Mouse (Mus musculus): ENCODE data around the gene Myo16.
A peak's percentile ranks its signal among the peaks of the same experiment; 100 is the strongest.

Gene Myo16

GRCm38 (mm10) chr8:10175976-10176375 is 22.3 kb downstream of the Myo16 start:
- no peak for DNase-seq (ENCODE audit: low spot score in 2 of 2)

- DNase-seq (ENCODE audit: low spot score in 2 of 2), result no peak
These were observed 23.4 kb downstream of the Myo16 start for GRCm38 (mm10) chr8:10177131-10177530.

GRCm38 (mm10) chr8:10178986-10179385 is 25.3 kb downstream of the Myo16 start:
- DNase-seq (ENCODE audit: low spot score in 2 of 2), result no peak

GRCm38 (mm10) chr8:10190607-10191006 is 36.9 kb downstream of the Myo16 start:
- DNase-seq (ENCODE audit: low spot score in 2 of 2), result no peak

- DNase-seq (ENCODE audit: low spot score in 2 of 2), result peak in 1 of 2 experiments; percentile 61
These were observed 44.5 kb downstream of the Myo16 start for GRCm38 (mm10) chr8:10198164-10198563.

- peak in 1 of 2 experiments; percentile 60 for DNase-seq (ENCODE audit: low spot score in 2 of 2)
These were observed 45.6 kb downstream of the Myo16 start for GRCm38 (mm10) chr8:10199301-10199700.

GRCm38 (mm10) chr8:10200042-10200441 is 46.3 kb downstream of the Myo16 start:
- no peak for DNase-seq (ENCODE audit: low spot score in 2 of 2)

- no peak for DNase-seq (ENCODE audit: low spot score in 2 of 2)
These were observed 61.3 kb downstream of the Myo16 start for GRCm38 (mm10) chr8:10215023-10215422.

- DNase-seq (ENCODE audit: low spot score in 2 of 2), result peak in 1 of 2 experiments; percentile 55
These were observed 66.1 kb downstream of the Myo16 start for GRCm38 (mm10) chr8:10219761-10220276.

- no peak for DNase-seq (ENCODE audit: low spot score in 2 of 2)
These were observed 69.1 kb downstream of the Myo16 start for GRCm38 (mm10) chr8:10222770-10223169.

GRCm38 (mm10) chr8:10223528-10224194 is 70.0 kb downstream of the Myo16 start:
- no peak for DNase-seq (ENCODE audit: low spot score in 2 of 2)

- peak in 1 of 2 experiments; percentile 40 for DNase-seq (ENCODE audit: low spot score in 2 of 2)
These were observed 70.7 kb downstream of the Myo16 start for GRCm38 (mm10) chr8:10224305-10224971.

GRCm38 (mm10) chr8:10225018-10225417 is 71.3 kb downstream of the Myo16 start:
- no peak for DNase-seq (ENCODE audit: low spot score in 2 of 2)

- peak in 1 of 2 experiments; percentile 58 for DNase-seq (ENCODE audit: low spot score in 2 of 2)
These were observed 77.1 kb downstream of the Myo16 start for GRCm38 (mm10) chr8:10230746-10231369.

- DNase-seq (ENCODE audit: low spot score in 2 of 2), result no peak
These were observed 80.8 kb downstream of the Myo16 start for GRCm38 (mm10) chr8:10234516-10234915.

GRCm38 (mm10) chr8:10243344-10243743 is 89.6 kb downstream of the Myo16 start:
- DNase-seq (ENCODE audit: low spot score in 2 of 2), result no peak

- DNase-seq (ENCODE audit: low spot score in 2 of 2), result peak in 1 of 2 experiments; percentile 16
These were observed 95.4 kb downstream of the Myo16 start for GRCm38 (mm10) chr8:10249156-10249555.

GRCm38 (mm10) chr8:10255741-10256140 is 102.0 kb downstream of the Myo16 start:
- DNase-seq (ENCODE audit: low spot score in 2 of 2), result no peak

- no peak for DNase-seq (ENCODE audit: low spot score in 2 of 2)
These were observed 102.9 kb downstream of the Myo16 start for GRCm38 (mm10) chr8:10256563-10256962.

GRCm38 (mm10) chr8:10270094-10270493 is 116.4 kb downstream of the Myo16 start:
- no peak for DNase-seq (ENCODE audit: low spot score in 2 of 2)

- no peak for DNase-seq (ENCODE audit: low spot score in 2 of 2)
These were observed 138.9 kb downstream of the Myo16 start for GRCm38 (mm10) chr8:10292600-10292999.

- no peak for DNase-seq (ENCODE audit: low spot score in 2 of 2)
These were observed 147.1 kb downstream of the Myo16 start for GRCm38 (mm10) chr8:10300797-10301196.

- no peak for DNase-seq (ENCODE audit: low spot score in 2 of 2)
These were observed 149.3 kb downstream of the Myo16 start for GRCm38 (mm10) chr8:10303061-10303460.
